14 mouse cellular contexts compared by ENCODE assay signal in genomic region chr3:26921576-26921975, GRCm38 (mm10).
"Had no signal": no experiment of that assay in that cellular context is flagged by ENCODE, and none has a peak within 500 bp of the region (broad histone marks: within the 10 kb centered on the region; RNA-seq: fewer than 3 reads in every experiment).

No protein-coding gene starts in this region.

- DNase-seq: kidney, adult 11 months; kidney, adult 9 months; kidney, postnatal 36 days; layer of hippocampus, adult 9-11 months; layer of hippocampus, postnatal 36 days; lung, adult 18-20 months; thymus, adult 2 months; thymus, postnatal 25 days had no signal

- ATAC-seq: midbrain, embryonic 15.5 days had no signal

- H3K9ac ChIP-seq: limb, embryonic 13.5 days; liver, embryonic 14.5 days; midbrain, embryonic 15.5 days; neural tube, embryonic 13.5 days; stomach, embryonic 15.5 days had no signal

- H3K4me3 ChIP-seq: limb, embryonic 13.5 days; midbrain, embryonic 15.5 days; neural tube, embryonic 13.5 days; stomach, embryonic 15.5 days had no signal

- H3K27ac ChIP-seq: kidney, postnatal 0 days; limb, embryonic 13.5 days; liver, embryonic 14.5 days; midbrain, embryonic 15.5 days; neural tube, embryonic 13.5 days; stomach, embryonic 15.5 days had no signal

- H3K4me2 ChIP-seq: limb, embryonic 13.5 days; midbrain, embryonic 15.5 days; neural tube, embryonic 13.5 days; stomach, embryonic 15.5 days had no signal

- H3K36me3 ChIP-seq: limb, embryonic 13.5 days; midbrain, embryonic 15.5 days; neural tube, embryonic 13.5 days; stomach, embryonic 15.5 days had no signal

- H3K4me1 ChIP-seq: limb, embryonic 13.5 days; stomach, embryonic 15.5 days had no signal

- H3K27me3 ChIP-seq: limb, embryonic 13.5 days; midbrain, embryonic 15.5 days; neural tube, embryonic 13.5 days; stomach, embryonic 15.5 days had no signal

- H3K9me3 ChIP-seq: limb, embryonic 13.5 days; midbrain, embryonic 15.5 days; neural tube, embryonic 13.5 days; stomach, embryonic 15.5 days had no signal
